Mouse (Mus musculus): ENCODE measurements around the gene Esr1. TPM values are rescaled to one million over a fixed set of nuclear protein-coding genes. Genes with fewer than 3 reads are reported as not detected.

Esr1 gene
- polyA plus RNA-seq, 1 experiment from 2014 or later = 0.24 TPM

DNA sequence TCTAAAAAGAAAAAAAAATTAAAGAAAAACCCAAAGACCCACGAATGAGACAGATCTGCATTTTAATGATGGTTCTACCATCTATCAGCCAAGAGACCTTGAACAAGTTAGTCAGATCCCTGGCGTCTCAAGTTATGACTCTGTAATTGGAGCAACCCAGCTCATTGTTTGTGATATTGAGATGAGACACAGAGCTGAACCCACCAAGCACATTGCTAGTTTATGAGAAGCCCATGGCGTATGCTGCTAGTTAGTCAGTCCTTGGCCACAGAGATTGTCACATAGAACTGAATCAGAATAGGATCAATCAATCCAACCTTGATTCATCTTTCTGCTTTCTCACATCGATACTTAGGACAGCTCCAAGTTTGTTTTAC lies 165.3 kb downstream of the Esr1 start:
- H3K4me1 ChIP-seq = no peaks in the 10 kb centered on the region

GRCm38 (mm10) chr10:4777996-4778395 lies 166.6 kb downstream of the Esr1 start:
- no peaks in the 10 kb centered on the region for H3K27me3 ChIP-seq
- no peak overlapping the region for H3K27ac ChIP-seq
- no peaks in the 10 kb centered on the region for H3K9me3 ChIP-seq
- H3K4me3 ChIP-seq = no peak overlapping the region
- WGBS = 53% methylated on average over 3 of the region's 3 CpGs
- H3K4me2 ChIP-seq = no peak overlapping the region
- no peak for ATAC-seq (ENCODE audit: insufficient number of reproducible peaks, insufficient read depth, low FRiP score, low TSS enrichment, low read depth)
- H3K9ac ChIP-seq = no peak overlapping the region
- H3K4me1 ChIP-seq = no peaks in the 10 kb centered on the region
- H3K36me3 ChIP-seq = no peaks in the 10 kb centered on the region

More for the DNA sequence above, 165.3 kb downstream of the Esr1 start:
- Histone ChIP-seq H3K27me3 (no peaks in the 10 kb centered on the region), H3K4me3 (no peak overlapping the region), H3K27ac (no peak overlapping the region), H3K9ac (no peak overlapping the region), H3K4me2 (no peak overlapping the region), H3K36me3 (no peaks in the 10 kb centered on the region), H3K9me3 (no peaks in the 10 kb centered on the region)
- 82% methylated on average over 4 of the region's 4 CpGs for WGBS
- ATAC-seq (ENCODE audit: insufficient number of reproducible peaks, insufficient read depth, low FRiP score, low TSS enrichment, low read depth) = no peak

- H3K36me3 ChIP-seq = no peaks in the 10 kb centered on the region
- WGBS = 56% methylated on average over 6 of the region's 6 CpGs
- no peak for ATAC-seq (ENCODE audit: insufficient number of reproducible peaks, insufficient read depth, low FRiP score, low TSS enrichment, low read depth)
Measured at GRCm38 (mm10) chr10:4780926-4781325, 169.5 kb downstream of the Esr1 start.

DNA sequence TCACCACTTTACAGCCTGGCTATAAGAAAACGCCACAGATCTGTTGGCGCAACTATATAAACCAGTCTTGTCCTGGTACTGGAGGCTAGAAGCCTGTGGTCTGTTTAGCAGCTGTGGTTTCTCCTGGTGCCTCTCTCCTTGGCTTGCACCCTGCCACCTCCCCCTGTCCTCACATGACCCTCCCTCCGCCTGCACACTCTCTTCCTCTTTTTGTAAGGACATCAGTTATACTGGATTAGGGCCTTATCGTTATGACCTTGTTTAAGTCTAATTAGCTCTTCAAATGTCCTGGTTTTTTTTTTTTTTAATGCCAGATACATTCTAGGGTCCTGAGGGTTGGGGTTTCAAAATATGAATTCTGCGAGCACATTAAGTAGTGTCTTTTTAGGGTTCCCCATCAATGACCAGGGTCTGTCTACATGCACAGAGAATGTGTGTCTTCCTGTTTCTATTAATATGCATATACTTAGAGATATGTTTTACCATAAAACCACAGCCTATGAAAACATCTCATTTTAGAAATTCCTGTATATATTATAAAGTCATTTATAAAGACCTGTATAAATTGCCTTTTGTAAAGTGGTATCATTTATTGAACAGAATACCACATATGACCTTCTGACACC lies 175.7 kb downstream of the Esr1 start:
- Histone ChIP-seq H3K27ac (no peak overlapping the region), H3K4me1 (no peaks in the 10 kb centered on the region), H3K27me3 (no peaks in the 10 kb centered on the region), H3K9ac (no peak overlapping the region), H3K36me3 (no peaks in the 10 kb centered on the region), H3K4me2 (no peak overlapping the region), H3K4me3 (no peak overlapping the region), H3K9me3 (no peaks in the 10 kb centered on the region)
- 87% methylated on average over 5 of the region's 5 CpGs for WGBS
- no peak for ATAC-seq (ENCODE audit: insufficient number of reproducible peaks, insufficient read depth, low FRiP score, low TSS enrichment, low read depth)

More at GRCm38 (mm10) chr10:4780926-4781325, 169.5 kb downstream of the Esr1 start:
- H3K27ac ChIP-seq = no peak overlapping the region
- no peaks in the 10 kb centered on the region for H3K4me1 ChIP-seq
- no peak overlapping the region for H3K4me2 ChIP-seq
- H3K27me3 ChIP-seq = no peaks in the 10 kb centered on the region
- no peak overlapping the region for H3K9ac ChIP-seq
- no peaks in the 10 kb centered on the region for H3K9me3 ChIP-seq
- no peak overlapping the region for H3K4me3 ChIP-seq

DNA sequence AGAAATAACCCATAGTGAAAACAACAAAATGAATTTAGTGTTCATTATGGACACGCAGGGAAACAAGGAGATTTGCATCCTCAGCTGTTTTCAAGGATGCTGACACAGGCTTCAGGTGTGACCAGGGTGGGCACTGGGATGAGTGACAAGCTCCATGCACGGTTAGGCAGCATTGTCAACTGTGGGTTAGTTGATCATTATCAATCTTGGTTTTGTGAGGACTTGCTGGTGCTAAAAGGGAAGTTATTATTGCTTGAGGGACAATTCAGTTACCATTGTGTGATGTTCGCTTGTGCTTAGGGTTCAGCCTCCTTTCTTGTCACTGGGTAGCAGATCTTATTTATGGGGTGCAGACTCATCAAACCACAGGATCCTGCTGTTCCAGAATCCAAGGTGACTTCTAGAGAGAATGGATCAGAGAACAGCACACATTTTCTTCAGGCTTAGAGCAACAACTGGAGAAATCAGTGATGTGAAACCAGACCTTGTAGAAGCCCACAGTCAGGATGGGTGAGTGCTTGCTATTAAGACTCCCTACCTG lies 186.9 kb downstream of the Esr1 start:
- no peak for ATAC-seq (ENCODE audit: insufficient number of reproducible peaks, insufficient read depth, low FRiP score, low TSS enrichment, low read depth)
- H3K9me3 ChIP-seq = no peaks in the 10 kb centered on the region
- no peak overlapping the region for H3K4me2 ChIP-seq
- H3K36me3 ChIP-seq = no peaks in the 10 kb centered on the region
- H3K4me3 ChIP-seq = no peak overlapping the region
- no peaks in the 10 kb centered on the region for H3K27me3 ChIP-seq
- H3K9ac ChIP-seq = no peak overlapping the region
- 70% methylated on average over 3 of the region's 3 CpGs for WGBS
- H3K4me1 ChIP-seq = no peaks in the 10 kb centered on the region
- no peak overlapping the region for H3K27ac ChIP-seq

- no peaks in the 10 kb centered on the region for H3K9me3 ChIP-seq
- no peaks in the 10 kb centered on the region for H3K36me3 ChIP-seq
- no peak for ATAC-seq (ENCODE audit: insufficient number of reproducible peaks, insufficient read depth, low FRiP score, low TSS enrichment, low read depth)
- H3K27me3 ChIP-seq = no peaks in the 10 kb centered on the region; the same call in 1 of the 2 replicates
- no peak overlapping the region for H3K27ac ChIP-seq
- 83% methylated on average over 5 of the region's 5 CpGs for WGBS
- no peak overlapping the region for H3K4me3 ChIP-seq
- no peaks in the 10 kb centered on the region for H3K4me1 ChIP-seq
- no peak overlapping the region for H3K9ac ChIP-seq
- H3K4me2 ChIP-seq = no peak overlapping the region
Measured at GRCm38 (mm10) chr10:4824366-4824765, 213.0 kb downstream of the Esr1 start.

DNA sequence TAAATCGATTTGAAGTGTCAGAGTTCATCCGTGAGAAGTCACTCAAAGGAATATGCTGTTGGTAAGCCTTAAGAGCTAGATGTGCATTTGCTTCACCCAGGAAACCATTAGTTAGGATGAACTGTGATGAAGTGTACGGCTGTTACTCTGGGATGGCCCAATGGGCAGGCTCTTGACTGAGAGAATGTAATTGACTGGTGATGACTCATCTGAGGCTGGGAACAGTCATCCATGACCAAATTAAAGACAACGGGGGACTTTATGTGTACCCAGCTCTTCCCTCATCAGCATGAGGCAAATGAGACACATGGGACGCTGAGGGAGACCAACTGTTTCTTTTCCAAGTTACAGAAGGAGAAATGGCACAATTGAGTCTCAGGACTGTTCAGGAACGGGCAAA lies 219.2 kb downstream of the Esr1 start:
- Histone ChIP-seq H3K9ac (no peak overlapping the region), H3K27ac (no peak overlapping the region)
- 83% methylated on average over 6 of the region's 6 CpGs for WGBS

GRCm38 (mm10) chr10:4838099-4838498 lies 226.7 kb downstream of the Esr1 start:
- Histone ChIP-seq H3K9ac (no peak overlapping the region), H3K4me3 (no peak overlapping the region), H3K4me1 (no peaks in the 10 kb centered on the region), H3K36me3 (no peaks in the 10 kb centered on the region), H3K9me3 (no peaks in the 10 kb centered on the region), H3K27ac (no peak overlapping the region), H3K4me2 (no peak overlapping the region), H3K27me3 (no peaks in the 10 kb centered on the region)
- WGBS = 74% methylated on average over 4 of the region's 4 CpGs
- ATAC-seq (ENCODE audit: insufficient number of reproducible peaks, insufficient read depth, low FRiP score, low TSS enrichment, low read depth) = no peak

More for the DNA sequence above, 219.2 kb downstream of the Esr1 start:
- H3K27me3 ChIP-seq = no peaks in the 10 kb centered on the region
- no peaks in the 10 kb centered on the region for H3K36me3 ChIP-seq
- no peak for ATAC-seq (ENCODE audit: insufficient number of reproducible peaks, insufficient read depth, low FRiP score, low TSS enrichment, low read depth)
- H3K4me3 ChIP-seq = no peak overlapping the region
- no peak overlapping the region for H3K4me2 ChIP-seq
- no peaks in the 10 kb centered on the region for H3K4me1 ChIP-seq
- no peaks in the 10 kb centered on the region for H3K9me3 ChIP-seq

- Histone ChIP-seq H3K4me3 (no peak overlapping the region), H3K36me3 (no peaks in the 10 kb centered on the region), H3K4me1 (no peaks in the 10 kb centered on the region), H3K4me2 (no peak overlapping the region), H3K9me3 (no peaks in the 10 kb centered on the region), H3K27ac (no peak overlapping the region), H3K9ac (no peak overlapping the region), H3K27me3 (no peaks in the 10 kb centered on the region)
- ATAC-seq (ENCODE audit: insufficient number of reproducible peaks, insufficient read depth, low FRiP score, low TSS enrichment, low read depth) = no peak
Measured at GRCm38 (mm10) chr10:4841039-4841438, 229.6 kb downstream of the Esr1 start.

DNA sequence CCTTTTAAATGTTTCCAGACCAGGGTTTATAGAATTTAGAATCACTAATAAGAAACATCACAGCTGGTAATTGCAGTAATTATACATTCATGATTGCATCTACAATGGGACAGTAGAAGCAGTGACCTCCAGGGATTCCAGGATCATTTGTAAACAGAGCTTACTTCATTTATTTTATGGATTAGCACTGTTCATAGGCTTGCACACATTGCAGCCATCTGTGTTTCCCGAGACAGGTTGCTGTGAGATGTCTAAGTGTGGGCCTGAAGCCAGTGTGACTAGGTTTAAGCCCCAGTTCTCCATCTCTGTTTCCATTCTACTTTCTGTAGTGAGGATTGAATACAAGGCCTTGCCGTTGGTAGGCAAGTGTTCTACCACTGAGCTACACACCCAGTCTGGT lies 236.1 kb downstream of the Esr1 start:
- Histone ChIP-seq H3K4me1 (no peaks in the 10 kb centered on the region), H3K27me3 (no peaks in the 10 kb centered on the region), H3K9ac (no peak overlapping the region), H3K27ac (no peak overlapping the region), H3K9me3 (no peaks in the 10 kb centered on the region), H3K4me2 (no peak overlapping the region), H3K4me3 (no peak overlapping the region), H3K36me3 (no peaks in the 10 kb centered on the region)
- WGBS = 73% methylated on average over 2 of the region's 2 CpGs
- no peak for ATAC-seq (ENCODE audit: insufficient number of reproducible peaks, insufficient read depth, low FRiP score, low TSS enrichment, low read depth)

- Histone ChIP-seq H3K4me2 (no peak overlapping the region), H3K27me3 (no peaks in the 10 kb centered on the region), H3K9ac (no peak overlapping the region), H3K36me3 (no peaks in the 10 kb centered on the region), H3K9me3 (no peaks in the 10 kb centered on the region), H3K4me1 (no peaks in the 10 kb centered on the region), H3K4me3 (no peak overlapping the region), H3K27ac (no peak overlapping the region)
- WGBS = 82% methylated on average over 3 of the region's 3 CpGs
- no peak for ATAC-seq (ENCODE audit: insufficient number of reproducible peaks, insufficient read depth, low FRiP score, low TSS enrichment, low read depth)
Measured at GRCm38 (mm10) chr10:4849881-4850280, 238.5 kb downstream of the Esr1 start.

- 61% methylated on average over 8 of the region's 8 CpGs for WGBS
- H3K4me1 ChIP-seq = no peaks in the 10 kb centered on the region
- ATAC-seq (ENCODE audit: insufficient number of reproducible peaks, insufficient read depth, low FRiP score, low TSS enrichment, low read depth) = no peak
Measured at GRCm38 (mm10) chr10:4875076-4875737, 263.8 kb downstream of the Esr1 start.

More at GRCm38 (mm10) chr10:4875076-4875737, 263.8 kb downstream of the Esr1 start:
- Histone ChIP-seq H3K9me3 (0 out of 2 replicates have a peak, but pooled peaks cover 6% of the 10 kb centered on the region), H3K27ac (no peak overlapping the region), H3K9ac (no peak overlapping the region), H3K36me3 (no peaks in the 10 kb centered on the region), H3K4me2 (no peak overlapping the region), H3K4me3 (no peak overlapping the region), H3K27me3 (no peaks in the 10 kb centered on the region)

All from embryonic facial prominence, embryonic 13.5 days (tissue).